Mouse (Mus musculus) small intestine, adult 2 months (tissue): ENCODE measurements at regions not wholly inside any gene's neighbourhood (a gene's known extent, or its start where the extent isn't known, plus 50 kb on each side); places are given as distances from the start of the nearest gene placed in this dataset.

Experiments used
- H3K27ac ChIP-seq: fragments of 200-500 bp; 2 replicates; pipeline ENCODE4 v1.5.1; 2012; ENCODE audit warnings: low read depth, low read length, control low read depth, inconsistent platforms; ENCODE audit not compliant: insufficient read depth
- H3K27me3 ChIP-seq: fragments of 200-500 bp; 2 replicates; pipeline ENCODE4 v1.6.1; 2012; ENCODE audit warnings: mild to moderate bottlenecking, moderate library complexity, low read length, inconsistent platforms; ENCODE audit not compliant: control insufficient read depth, insufficient read depth
- H3K36me3 ChIP-seq: fragments of 200-500 bp; 2 replicates; pipeline ENCODE4 v1.6.1; 2012; ENCODE audit warnings: mild to moderate bottlenecking, low read length, control low read depth, inconsistent platforms; ENCODE audit not compliant: control insufficient read depth, insufficient read depth
- H3K4me1 ChIP-seq: fragments of 200-500 bp; 2 replicates; pipeline ENCODE4 v1.6.1; 2012; ENCODE audit warnings: low read length, inconsistent platforms, mixed read lengths; ENCODE audit not compliant: control insufficient read depth, insufficient read depth, insufficient read length
- H3K4me3 ChIP-seq: fragments of 200-500 bp; 2 replicates; pipeline ENCODE4 v1.5.1; 2012; ENCODE audit warnings: low read depth, mild to moderate bottlenecking, control low read depth, inconsistent platforms, low read length, moderate library complexity
- CTCF ChIP-seq: fragments of 200-500 bp; IDR thresholded peaks from 2 replicates; pipeline ENCODE4 v1.5.1; 2012; ENCODE audit warnings: low read depth, mild to moderate bottlenecking, control low read depth, inconsistent platforms, low read length, moderate library complexity, mixed read lengths; ENCODE audit not compliant: insufficient replicate concordance, insufficient read length; ENCODE audit errors: extremely low read depth
- POLR2A ChIP-seq: fragments of 200-500 bp; IDR thresholded peaks from 2 replicates; pipeline ENCODE4 v1.6.1; 2012; ENCODE audit warnings: low read depth, mild to moderate bottlenecking, control low read depth, inconsistent platforms, low read length, moderate library complexity
- WGBS: fragments of 180-500 bp; shearing (Covaris S2); methylation state at CpG from one replicate; pipeline ENCODE4 v1.1.7; 2018; 5-methylcytosine and 5-hydroxymethylcytosine counted together

GRCm38 (mm10) chr16:29993535-29993934 is 70.6 kb upstream of the Hes1 start:
- Histone ChIP-seq H3K4me3 (no peak overlapping the region), H3K4me1 (peaks cover 23% of the 10 kb centered on the region), H3K36me3 (no peaks in the 10 kb centered on the region), H3K27me3 (no peaks in the 10 kb centered on the region), H3K27ac (no peak overlapping the region)
- TF ChIP-seq CTCF (no peak), POLR2A (no peak)
- 91% methylated on average over 6 of the region's 6 CpGs for WGBS

- no peaks in the 10 kb centered on the region for H3K27me3 ChIP-seq
- TF ChIP-seq POLR2A (no peak), CTCF (no peak)
- H3K4me3 ChIP-seq, result no peak overlapping the region
- 69% methylated on average over 12 of the region's 12 CpGs for WGBS
- H3K36me3 ChIP-seq, result no peaks in the 10 kb centered on the region
- no peak overlapping the region for H3K27ac ChIP-seq
- H3K4me1 ChIP-seq, result peaks cover 7% of the 10 kb centered on the region
Measured at GRCm38 (mm10) chr16:29996139-29997069, 67.8 kb upstream of the Hes1 start.

- no peaks in the 10 kb centered on the region for H3K27me3 ChIP-seq
- 56% methylated on average over 2 of the region's 2 CpGs for WGBS
- no peak for TF ChIP-seq CTCF
- TF ChIP-seq POLR2A, result no peak
- no peaks in the 10 kb centered on the region; the same call in 1 of the 2 replicates for H3K4me1 ChIP-seq
- no peaks in the 10 kb centered on the region for H3K36me3 ChIP-seq
- no peak overlapping the region for H3K27ac ChIP-seq
- H3K4me3 ChIP-seq, result no peak overlapping the region
Measured at GRCm38 (mm10) chr16:30000166-30000565, 64.0 kb upstream of the Hes1 start.

- H3K27ac ChIP-seq, result no peak overlapping the region
- WGBS, result 76% methylated on average over 3 of the region's 3 CpGs
- no peak for TF ChIP-seq CTCF
- TF ChIP-seq POLR2A, result no peak
Measured at GRCm38 (mm10) chr16:30005124-30005523, 59.1 kb upstream of the Hes1 start.

GRCm38 (mm10) chr16:30006826-30007225 is 57.4 kb upstream of the Hes1 start:
- Histone ChIP-seq H3K27ac (no peak overlapping the region), H3K27me3 (no peaks in the 10 kb centered on the region), H3K4me3 (no peak overlapping the region), H3K4me1 (peaks cover 11% of the 10 kb centered on the region), H3K36me3 (no peaks in the 10 kb centered on the region)
- TF ChIP-seq CTCF (no peak), POLR2A (no peak)
- whole genome bisulfite sequencing, result 84% methylated on average over 4 of the region's 4 CpGs

More at GRCm38 (mm10) chr16:30005124-30005523, 59.1 kb upstream of the Hes1 start:
- Histone ChIP-seq H3K36me3 (no peaks in the 10 kb centered on the region), H3K4me3 (no peak overlapping the region), H3K27me3 (no peaks in the 10 kb centered on the region), H3K4me1 (peaks cover 8% of the 10 kb centered on the region)

- Histone ChIP-seq H3K4me3 (peak overlapping the region; percentile 66), H3K4me1 (peaks cover 16% of the 10 kb centered on the region), H3K27ac (peak overlapping the region; percentile 91), H3K36me3 (no peaks in the 10 kb centered on the region), H3K27me3 (no peaks in the 10 kb centered on the region)
- TF ChIP-seq POLR2A, result no peak; the same call in 1 of the 2 replicates
- peak; percentile 42; the same call in 1 of the 2 replicates for TF ChIP-seq CTCF
- under 1% methylated on average over 61 of the region's 62 CpGs for WGBS
Measured at GRCm38 (mm10) chr16:30008451-30009357, 55.5 kb upstream of the Hes1 start.

- 5% methylated on average over 17 of the region's 17 CpGs for whole genome bisulfite sequencing
- H3K4me3 ChIP-seq, result peak overlapping the region; percentile 66
- H3K4me1 ChIP-seq, result peaks cover 16% of the 10 kb centered on the region
- TF ChIP-seq CTCF (no peak), POLR2A (no peak)
- peak overlapping the region; percentile 76 for H3K27ac ChIP-seq
- no peaks in the 10 kb centered on the region for H3K27me3 ChIP-seq
- H3K36me3 ChIP-seq, result no peaks in the 10 kb centered on the region
Measured at GRCm38 (mm10) chr16:30009521-30010186, 54.5 kb upstream of the Hes1 start.
